Mouse (Mus musculus) erythroblast, embryonic 14.5 days (primary cell): ENCODE measurements around the gene Cib2.

Source experiments
- GATA1 ChIP-seq: IDR thresholded peaks from 2 replicates; pipeline ENCODE4 v1.6.1; 2012; ENCODE audit warnings: low read length, inconsistent platforms, mixed read lengths
- TAL1 ChIP-seq: IDR thresholded peaks from 3 replicates; pipeline ENCODE4 v1.6.1; 2012; ENCODE audit warnings: low read length, inconsistent platforms, mixed read lengths

- TF ChIP-seq GATA1 (no peak), TAL1 (no peak)
Measured at GRCm38 (mm10) chr9:54566958-54567357, 6.9 kb upstream of the Cib2 start.
